Mouse (Mus musculus) monocyte, adult 5-6 weeks (primary cell): Measurements from ENCODE around the gene Zfp40. TPM values are rescaled to one million over a fixed set of nuclear protein-coding genes. Genes with fewer than 3 reads are reported as not detected.
"Not testable (repeated sequence)": the region's sequence is repeated elsewhere in the genome, so short reads cannot be mapped to it uniquely, and the experiment has no call there.

Source experiments
- ATAC-seq: fragments of 153-309, 156-312 bp; replicated peaks from 2 replicates; pipeline ENCODE4 v1.8.0; 2017; ENCODE audit warnings: mild to moderate bottlenecking; ENCODE audit not compliant: low TSS enrichment, insufficient number of reproducible peaks, severe bottlenecking, poor library complexity, low FRiP score
- total RNA-seq: library from RNA; stranded (forward); fragments of 200-1000, 200-491, 200-594 nt; gene quantifications from 3 replicates; pipeline ENCODE4 v1.2.3, GENCODE M21; 2017

Zfp40 gene
- 4.0 to 14.5 TPM (median 8.1 TPM) in 3 replicates for total RNA-seq

GRCm38 (mm10) chr17:23192453-23193379 lies at the start of gene Zfp40:
Gene Zfp40, minus strand, starts transcription at chr17:23193252.
- ATAC-seq: peak; percentile 98

DNA sequence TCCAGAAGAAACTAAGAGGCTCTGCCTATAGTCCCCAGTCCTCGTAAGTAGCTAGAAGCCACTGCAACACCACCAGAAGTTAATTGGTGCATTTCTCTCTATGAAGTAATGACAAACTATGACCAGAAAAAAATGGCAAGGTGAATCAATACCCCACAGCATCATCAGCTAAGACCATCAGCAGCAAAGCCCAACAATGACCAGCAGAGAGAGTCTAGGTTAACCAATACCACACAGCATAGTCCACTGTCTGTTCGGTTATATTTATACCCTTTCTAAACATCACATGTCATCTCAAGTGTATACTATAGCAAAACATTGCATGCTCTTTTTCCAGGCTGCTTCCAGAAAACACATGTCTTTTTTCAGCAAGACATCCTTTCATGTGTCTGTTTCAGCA lies 25.3 kb upstream of the Zfp40 start:
- ATAC-seq: no peak

DNA sequence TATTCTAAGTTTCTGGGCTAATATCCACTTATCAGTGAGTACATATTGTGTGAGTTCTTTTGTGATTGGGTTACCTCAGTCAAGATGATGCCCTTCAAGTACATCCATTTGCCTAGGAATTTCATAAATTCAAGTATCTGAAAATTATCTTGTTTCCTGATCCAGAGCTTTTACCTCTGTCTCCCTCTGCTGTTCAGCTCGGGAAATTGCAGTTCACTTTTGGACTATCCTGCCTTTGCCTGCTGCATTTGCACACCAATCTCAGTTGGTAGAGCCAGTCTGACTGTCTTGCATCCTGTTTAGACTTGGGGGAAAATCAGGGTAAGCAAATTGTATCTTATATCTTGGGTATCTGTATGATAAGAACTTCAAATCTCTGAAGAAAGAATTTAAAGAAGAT lies 6.8 kb upstream of the Zfp40 start:
- not testable (repeated sequence) for ATAC-seq

GRCm38 (mm10) chr17:23193441-23193840 lies 389 bp upstream of the Zfp40 start:
- ATAC-seq: peak; percentile 73

- ATAC-seq: no peak
Measured at GRCm38 (mm10) chr17:23187680-23188079, 5.4 kb downstream of the Zfp40 start.

Other genes starting within 250 kb of the Zfp40 start
- gene Vmn2r-ps130, start 132.1 kb downstream of the Zfp40 start, total RNA-seq: 0.29 TPM in 1 of 3 replicates, not detected in the others
- not detected in 3 replicates for gene Vmn2r114, start 119.3 kb upstream of the Zfp40 start, total RNA-seq
- not detected in 3 replicates for gene Vmn2r115, start 150.5 kb upstream of the Zfp40 start, total RNA-seq
- gene Vmn2r116, start 191.4 kb upstream of the Zfp40 start, total RNA-seq: not detected in 3 replicates